Mouse (Mus musculus): ENCODE measurements around the gene Fggy. TPM values are rescaled to one million over a fixed set of nuclear protein-coding genes. Genes with fewer than 3 reads are reported as not detected.

The Fggy gene
- total RNA-seq (2021): 1 to 10 TPM; 9.4 to 10.0 TPM
- long read RNA-seq, experiment 1, transcript Fggy-202 (16 exons, 1,891 nt): major isoform, 5 of 10 reads
- long read RNA-seq, experiment 1, partial matches to known transcripts: 1 of 10 reads
- long read RNA-seq, experiment 1, other reads (novel, unspliced or antisense): 4 of 10 reads
- long read RNA-seq, experiment 2, transcript Fggy-202 (16 exons, 1,891 nt): major isoform, 5 of 7 reads
- long read RNA-seq, experiment 2, partial matches to known transcripts: 0 of 7 reads
- long read RNA-seq, experiment 2, other reads (novel, unspliced or antisense): 2 of 7 reads

GRCm38 (mm10) chr4:95557333-95557956 lies at the start of gene Fggy:
Fggy (plus strand) TSS chr4:95557507.
- DNase-seq: peak; percentile 99 to 100

GRCm38 (mm10) chr4:95507946-95508311 lies 49.4 kb upstream of the Fggy start:
- no peak for DNase-seq

GRCm38 (mm10) chr4:95518382-95518781 lies 38.9 kb upstream of the Fggy start:
- no peak for DNase-seq

GRCm38 (mm10) chr4:95519975-95520642 lies 37.2 kb upstream of the Fggy start:
- no peak for DNase-seq

GRCm38 (mm10) chr4:95520643-95521032 lies 36.7 kb upstream of the Fggy start:
- DNase-seq: no peak

GRCm38 (mm10) chr4:95526588-95526987 lies 30.7 kb upstream of the Fggy start:
- DNase-seq: peak; percentile 35 to 39

GRCm38 (mm10) chr4:95530757-95531156 lies 26.6 kb upstream of the Fggy start:
- DNase-seq: no peak

GRCm38 (mm10) chr4:95533946-95534345 lies 23.4 kb upstream of the Fggy start:
- peak; percentile 9 to 11 for DNase-seq

GRCm38 (mm10) chr4:95541382-95542038 lies 15.8 kb upstream of the Fggy start:
- no peak for DNase-seq

- no peak for DNase-seq
Observed at GRCm38 (mm10) chr4:95542039-95542790, 15.1 kb upstream of the Fggy start.

GRCm38 (mm10) chr4:95543529-95543928 lies 13.8 kb upstream of the Fggy start:
- DNase-seq: no peak

GRCm38 (mm10) chr4:95556663-95557332 lies 509 bp upstream of the Fggy start:
- peak in 1 of 2 experiments; percentile 18 for DNase-seq

GRCm38 (mm10) chr4:95558271-95558888 lies 1.1 kb downstream of the Fggy start:
- peak; percentile 65 to 67 for DNase-seq

- no peak for DNase-seq
Observed at GRCm38 (mm10) chr4:95571621-95572020, 14.3 kb downstream of the Fggy start.

GRCm38 (mm10) chr4:95573704-95574103 lies 16.4 kb downstream of the Fggy start:
- no peak for DNase-seq

GRCm38 (mm10) chr4:95575411-95575911 lies 18.2 kb downstream of the Fggy start:
- no peak for DNase-seq

GRCm38 (mm10) chr4:95579183-95579582 lies 21.9 kb downstream of the Fggy start:
- DNase-seq: no peak

- no peak for DNase-seq
Observed at GRCm38 (mm10) chr4:95584107-95584762, 26.9 kb downstream of the Fggy start.

- DNase-seq: no peak
Observed at GRCm38 (mm10) chr4:95586274-95587001, 29.1 kb downstream of the Fggy start.
